Mouse (Mus musculus): Measurements from ENCODE around the gene Pde1c.

GRCm38 (mm10) chr6:56367257-56367656, 201.6 kb downstream of the Pde1c start:
- TF ChIP-seq POLR2A (IDR thresholded peaks at IDR 0.05; ENCODE audit: insufficient read depth, low read depth, low read length) (no peak), CTCF (IDR thresholded peaks at IDR 0.05; ENCODE audit: insufficient read depth, low read depth, low read length) (no peak)
